Mouse (Mus musculus): ENCODE data around the gene Olfr191. TPM values are rescaled to one million over a fixed set of nuclear protein-coding genes. Genes with fewer than 3 reads are reported as not detected.
"Not testable (repeated sequence)": the region's sequence is repeated elsewhere in the genome, so short reads cannot be mapped to it uniquely, and the experiment has no call there.

Gene Olfr191
- polyA plus RNA-seq (2015; fragmentation: Nextera tagmentation; extraction: Ambion mirVana), result not detected in 2 replicates

DNA sequence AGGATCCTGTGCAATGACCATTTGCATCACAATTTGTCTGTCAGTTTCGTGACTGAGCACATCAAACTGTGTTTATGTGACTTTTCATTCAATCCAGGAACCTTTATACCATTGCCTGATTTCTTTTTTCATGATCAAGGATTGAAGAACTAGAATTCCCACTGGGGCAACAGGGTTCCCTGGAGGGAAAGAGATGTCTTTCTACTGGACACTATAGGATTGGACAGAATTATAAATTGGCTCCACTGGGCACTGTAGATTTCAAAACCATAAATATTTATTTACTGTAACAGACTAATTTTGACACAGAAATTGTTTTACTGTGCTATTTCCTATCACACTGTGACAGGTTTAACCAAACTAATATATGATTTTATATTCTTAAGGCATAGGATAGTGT lies at the start of gene Olfr191:
Gene Olfr191 (minus strand): TSS at position 101 of the 400 bp plus-strand sequence.
- H3K9ac ChIP-seq (ENCODE audit: low read depth, low read length), result not testable (repeated sequence)
- WGBS, result 34% methylated on average over 1 of the region's 1 CpGs

DNA sequence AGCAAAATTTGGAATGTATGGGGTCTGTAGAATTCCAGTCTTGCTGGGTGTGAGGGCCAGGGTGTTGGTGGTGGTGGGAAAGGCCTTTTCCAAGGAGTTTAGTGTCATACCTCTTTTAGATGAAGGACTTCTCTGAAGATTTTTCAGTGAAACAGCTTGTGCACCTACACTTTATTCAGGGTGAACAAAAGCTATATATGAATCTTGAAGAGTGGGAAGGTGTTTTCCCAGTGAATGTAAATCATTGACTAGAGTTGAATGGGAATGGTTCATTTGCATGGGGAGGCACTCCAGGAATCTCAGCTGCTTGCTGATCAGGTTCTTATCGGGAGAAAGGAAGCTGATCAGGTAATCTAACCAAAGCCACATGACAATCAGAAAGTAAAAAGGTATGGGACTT lies 41.1 kb upstream of the Olfr191 start:
- 91% methylated on average over 1 of the region's 1 CpGs for WGBS
- Histone ChIP-seq H3K4me2 (ENCODE audit: low read length) (no peak overlapping the region), H3K9ac (ENCODE audit: low read depth, low read length) (no peak overlapping the region)

More for the DNA sequence above, at the start of gene Olfr191:
- H3K4me3 ChIP-seq (ENCODE audit: low read depth, low read length); H3K9me3 ChIP-seq (replicated peaks; ENCODE audit: control insufficient read depth, low read length, poor library complexity, severe bottlenecking); H3K36me3 ChIP-seq (ENCODE audit: control insufficient read depth, insufficient read depth, low read length); ATAC-seq; H3K4me1 ChIP-seq (ENCODE audit: control insufficient read depth, insufficient read depth, low read length); H3K27me3 ChIP-seq (ENCODE audit: control insufficient read depth, insufficient read depth, low read depth, low read length); H3K27ac ChIP-seq (ENCODE audit: low read length); H3K4me2 ChIP-seq (ENCODE audit: low read length): not testable (repeated sequence)

DNA sequence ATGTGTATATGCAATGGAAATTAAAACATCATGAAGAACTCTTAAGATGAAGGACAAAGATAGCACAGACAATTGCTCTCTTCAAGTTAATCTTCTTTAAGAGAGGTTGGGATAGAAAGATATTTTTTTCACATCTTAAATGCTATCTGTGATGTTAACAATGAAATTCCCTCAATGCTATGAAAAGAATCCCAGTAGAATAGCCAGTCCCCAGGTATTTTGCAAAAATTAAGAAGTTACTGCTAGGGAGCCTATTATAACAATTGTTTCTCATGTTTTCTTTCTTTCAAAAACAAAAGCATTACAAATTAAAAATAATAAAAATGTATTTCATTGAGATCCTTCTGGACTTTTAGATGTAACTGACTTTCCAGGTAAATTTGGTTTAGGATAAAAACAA lies 31.3 kb upstream of the Olfr191 start, which contains the start of gene Olfr194:
Gene Olfr194 (minus strand): TSS at position 101 of the 400 bp plus-strand sequence.
- Histone ChIP-seq H3K36me3 (ENCODE audit: control insufficient read depth, insufficient read depth, low read length) (no peaks in the 10 kb centered on the region), H3K9me3 (replicated peaks; ENCODE audit: control insufficient read depth, low read length, poor library complexity, severe bottlenecking) (no peaks in the 10 kb centered on the region; the same call in 1 of the 2 replicates), H3K4me1 (ENCODE audit: control insufficient read depth, insufficient read depth, low read length) (no peaks in the 10 kb centered on the region), H3K9ac (ENCODE audit: low read depth, low read length) (no peak within 1 kb of the TSS), H3K27ac (ENCODE audit: low read length) (no peak within 1 kb of the TSS), H3K4me2 (ENCODE audit: low read length) (no peak within 1 kb of the TSS), H3K4me3 (ENCODE audit: low read depth, low read length) (no peak within 1 kb of the TSS), H3K27me3 (ENCODE audit: control insufficient read depth, insufficient read depth, low read depth, low read length) (no peaks in the 10 kb centered on the region)
- ATAC-seq, result no peak

More for the DNA sequence above, 41.1 kb upstream of the Olfr191 start:
- Histone ChIP-seq H3K9me3 (replicated peaks; ENCODE audit: control insufficient read depth, low read length, poor library complexity, severe bottlenecking) (no peaks in the 10 kb centered on the region), H3K36me3 (ENCODE audit: control insufficient read depth, insufficient read depth, low read length) (no peaks in the 10 kb centered on the region), H3K4me1 (ENCODE audit: control insufficient read depth, insufficient read depth, low read length) (no peaks in the 10 kb centered on the region), H3K4me3 (ENCODE audit: low read depth, low read length) (no peak overlapping the region), H3K27me3 (ENCODE audit: control insufficient read depth, insufficient read depth, low read depth, low read length) (no peaks in the 10 kb centered on the region), H3K27ac (ENCODE audit: low read length) (no peak overlapping the region)
- ATAC-seq, result no peak

DNA sequence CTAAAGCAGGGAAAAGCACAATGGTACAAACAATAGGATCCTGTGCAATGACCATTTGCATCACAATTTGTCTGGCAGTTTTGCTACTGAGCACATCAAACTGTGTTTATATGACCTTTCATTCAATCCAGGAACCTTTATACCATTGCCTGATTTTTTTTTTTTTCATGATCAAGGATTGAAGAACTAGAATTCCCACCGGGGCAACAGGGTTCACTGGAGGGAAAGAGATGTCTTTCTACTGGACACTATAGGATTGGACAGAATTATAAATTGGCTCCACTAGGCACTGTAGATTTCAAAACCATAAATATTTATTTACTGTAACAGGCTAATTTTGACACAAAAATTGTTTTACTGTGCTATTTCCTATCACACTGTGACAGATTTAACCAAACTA lies 22.2 kb upstream of the Olfr191 start, which contains the start of gene Olfr193:
Gene Olfr193 (minus strand): TSS at position 101 of the 400 bp plus-strand sequence.
- no peaks in the 10 kb centered on the region for H3K9me3 ChIP-seq (replicated peaks; ENCODE audit: control insufficient read depth, low read length, poor library complexity, severe bottlenecking)
- no peak for ATAC-seq
- no peaks in the 10 kb centered on the region for H3K27me3 ChIP-seq (ENCODE audit: control insufficient read depth, insufficient read depth, low read depth, low read length)
- no peaks in the 10 kb centered on the region for H3K4me1 ChIP-seq (ENCODE audit: control insufficient read depth, insufficient read depth, low read length)
- no peak within 1 kb of the TSS for H3K4me2 ChIP-seq (ENCODE audit: low read length)
- H3K36me3 ChIP-seq (ENCODE audit: control insufficient read depth, insufficient read depth, low read length), result no peaks in the 10 kb centered on the region
- H3K4me3 ChIP-seq (ENCODE audit: low read depth, low read length), result no peak within 1 kb of the TSS
- H3K27ac ChIP-seq (ENCODE audit: low read length), result no peak within 1 kb of the TSS
- no peak within 1 kb of the TSS for H3K9ac ChIP-seq (ENCODE audit: low read depth, low read length)
- 72% methylated on average over 1 of the region's 1 CpGs for WGBS

- not testable (repeated sequence) for H3K4me2 ChIP-seq (ENCODE audit: low read length); H3K9ac ChIP-seq (ENCODE audit: low read depth, low read length); H3K27me3 ChIP-seq (ENCODE audit: control insufficient read depth, insufficient read depth, low read depth, low read length); H3K36me3 ChIP-seq (ENCODE audit: control insufficient read depth, insufficient read depth, low read length); H3K27ac ChIP-seq (ENCODE audit: low read length); H3K9me3 ChIP-seq (replicated peaks; ENCODE audit: control insufficient read depth, low read length, poor library complexity, severe bottlenecking); H3K4me3 ChIP-seq (ENCODE audit: low read depth, low read length); H3K4me1 ChIP-seq (ENCODE audit: control insufficient read depth, insufficient read depth, low read length); ATAC-seq
- WGBS, result 75% methylated on average over 5 of the region's 5 CpGs
Observed at GRCm38 (mm10) chr16:59108522-59108921, 18.9 kb upstream of the Olfr191 start.

GRCm38 (mm10) chr16:59105312-59105711 lies 15.7 kb upstream of the Olfr191 start:
- Histone ChIP-seq H3K27ac (ENCODE audit: low read length) (no peak overlapping the region), H3K9ac (ENCODE audit: low read depth, low read length) (no peak overlapping the region), H3K36me3 (ENCODE audit: control insufficient read depth, insufficient read depth, low read length) (no peaks in the 10 kb centered on the region), H3K4me3 (ENCODE audit: low read depth, low read length) (no peak overlapping the region), H3K9me3 (replicated peaks; ENCODE audit: control insufficient read depth, low read length, poor library complexity, severe bottlenecking) (no peaks in the 10 kb centered on the region), H3K4me2 (ENCODE audit: low read length) (no peak overlapping the region), H3K27me3 (ENCODE audit: control insufficient read depth, insufficient read depth, low read depth, low read length) (no peaks in the 10 kb centered on the region), H3K4me1 (ENCODE audit: control insufficient read depth, insufficient read depth, low read length) (no peaks in the 10 kb centered on the region)
- 87% methylated on average over 2 of the region's 2 CpGs for WGBS
- no peak for ATAC-seq

DNA sequence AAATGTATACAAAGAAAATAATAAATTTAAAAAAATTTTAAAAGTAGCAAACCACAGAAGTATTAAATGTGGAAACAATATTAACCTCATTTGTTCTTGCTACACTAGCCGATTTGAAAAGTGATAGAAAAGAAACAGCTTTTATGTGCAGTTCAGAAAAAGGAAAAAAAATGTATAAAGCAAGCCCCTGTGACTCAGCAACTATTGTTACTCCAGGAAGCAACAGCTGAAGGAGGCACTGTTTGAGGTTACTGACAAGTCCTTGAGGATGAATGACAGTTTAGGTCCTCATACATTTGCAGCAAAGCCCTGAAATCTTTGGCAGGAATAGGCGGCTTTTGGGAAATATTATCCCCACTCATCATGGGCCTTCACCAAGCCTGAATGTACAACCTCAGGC lies 8.5 kb downstream of the Olfr191 start:
- not testable (repeated sequence) for H3K9me3 ChIP-seq (replicated peaks; ENCODE audit: control insufficient read depth, low read length, poor library complexity, severe bottlenecking); H3K4me3 ChIP-seq (ENCODE audit: low read depth, low read length); H3K4me1 ChIP-seq (ENCODE audit: control insufficient read depth, insufficient read depth, low read length); ATAC-seq; H3K27me3 ChIP-seq (ENCODE audit: control insufficient read depth, insufficient read depth, low read depth, low read length); H3K27ac ChIP-seq (ENCODE audit: low read length); H3K36me3 ChIP-seq (ENCODE audit: control insufficient read depth, insufficient read depth, low read length); H3K9ac ChIP-seq (ENCODE audit: low read depth, low read length); H3K4me2 ChIP-seq (ENCODE audit: low read length)
- 85% methylated on average over 2 of the region's 2 CpGs for WGBS

DNA sequence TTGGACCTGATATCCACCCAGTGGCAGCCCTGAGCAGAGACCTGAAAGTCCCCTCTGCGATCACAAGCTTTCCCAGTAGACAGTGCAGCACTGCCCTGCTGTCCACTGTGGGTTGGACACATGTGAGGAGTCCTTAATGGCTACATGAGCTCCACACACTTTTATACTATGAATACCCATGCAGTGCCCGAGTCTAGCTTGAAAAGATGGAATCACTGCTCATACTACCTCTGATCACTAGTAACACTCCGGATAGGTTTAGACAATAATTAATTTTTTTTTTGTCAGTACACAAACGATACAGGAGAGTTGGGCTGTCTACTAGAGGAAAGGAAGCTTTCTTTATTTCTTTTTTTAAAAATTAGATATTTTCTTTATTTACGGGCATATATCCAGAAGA lies 11.7 kb downstream of the Olfr191 start, which contains the start of gene Olfr190:
Gene Olfr190 (minus strand): TSS at position 101 of the 400 bp plus-strand sequence.
- H3K9me3 ChIP-seq (replicated peaks; ENCODE audit: control insufficient read depth, low read length, poor library complexity, severe bottlenecking), result no peaks in the 10 kb centered on the region
- ATAC-seq, result no peak
- WGBS, result 93% methylated on average over 5 of the region's 5 CpGs
- H3K36me3 ChIP-seq (ENCODE audit: control insufficient read depth, insufficient read depth, low read length), result no peaks in the 10 kb centered on the region
- no peak within 1 kb of the TSS for H3K4me2 ChIP-seq (ENCODE audit: low read length)
- H3K27me3 ChIP-seq (ENCODE audit: control insufficient read depth, insufficient read depth, low read depth, low read length), result no peaks in the 10 kb centered on the region
- no peaks in the 10 kb centered on the region for H3K4me1 ChIP-seq (ENCODE audit: control insufficient read depth, insufficient read depth, low read length)
- no peak within 1 kb of the TSS for H3K4me3 ChIP-seq (ENCODE audit: low read depth, low read length)
- no peak within 1 kb of the TSS for H3K27ac ChIP-seq (ENCODE audit: low read length)
- no peak within 1 kb of the TSS for H3K9ac ChIP-seq (ENCODE audit: low read depth, low read length)

DNA sequence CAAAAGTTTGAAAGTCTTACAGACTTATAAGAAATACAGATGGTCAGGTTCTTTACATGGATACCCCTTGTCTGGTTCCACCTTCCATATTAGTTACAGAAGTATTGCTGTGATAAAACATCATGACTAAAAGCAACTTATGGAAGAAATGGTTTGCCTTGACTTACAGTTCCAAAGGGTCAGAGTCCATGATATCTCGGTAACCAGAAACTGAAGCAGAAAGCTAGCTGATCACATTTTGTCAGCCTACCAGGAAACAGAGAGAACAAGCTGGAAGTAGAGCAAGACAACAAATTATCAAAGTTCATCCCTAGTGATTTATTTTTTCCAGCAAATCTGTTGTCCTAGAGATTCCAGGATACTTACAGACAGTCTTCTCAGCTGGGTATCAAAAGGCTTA lies 16.1 kb downstream of the Olfr191 start:
- Histone ChIP-seq H3K27me3 (ENCODE audit: control insufficient read depth, insufficient read depth, low read depth, low read length) (no peaks in the 10 kb centered on the region), H3K9me3 (replicated peaks; ENCODE audit: control insufficient read depth, low read length, poor library complexity, severe bottlenecking) (no peaks in the 10 kb centered on the region), H3K36me3 (ENCODE audit: control insufficient read depth, insufficient read depth, low read length) (no peaks in the 10 kb centered on the region), H3K4me1 (ENCODE audit: control insufficient read depth, insufficient read depth, low read length) (no peaks in the 10 kb centered on the region), H3K4me3 (ENCODE audit: low read depth, low read length) (no peak overlapping the region), H3K27ac (ENCODE audit: low read length) (no peak overlapping the region), H3K9ac (ENCODE audit: low read depth, low read length) (no peak overlapping the region), H3K4me2 (ENCODE audit: low read length) (no peak overlapping the region)
- no peak for ATAC-seq
- WGBS, result 92% methylated on average over 1 of the region's 1 CpGs

Measured in midbrain, embryonic 16.5 days (tissue).